16 mouse cellular contexts compared by ENCODE assay signal in genomic region chr4:78288506-78288905, GRCm38 (mm10).
"Had no signal": no experiment of that assay in that cellular context is flagged by ENCODE, and none has a peak within 500 bp of the region (broad histone marks: within the 10 kb centered on the region; RNA-seq: fewer than 3 reads in every experiment).

No protein-coding gene starts in this region.

- H3K4me3 ChIP-seq: layer of hippocampus, adult 2 months; limb, embryonic 15.5 days; liver, embryonic 12.5 days; midbrain, embryonic 10.5 days; myocyte; neural tube, embryonic 15.5 days had no signal

- DNase-seq: kidney, adult 11 months; kidney, postnatal 10 days; kidney, postnatal 4 days; lung, embryonic 14.5 days; lung, postnatal 10 days; lung, postnatal 4 days; midbrain, embryonic 14.5 days; spleen, adult 18-20 months; thymus, adult 2 months; thymus, postnatal 25 days had no signal

- H3K27ac ChIP-seq: layer of hippocampus, adult 2 months; limb, embryonic 15.5 days; liver, embryonic 12.5 days; midbrain, embryonic 10.5 days; neural tube, embryonic 15.5 days had no signal
